Mouse (Mus musculus): Measurements from ENCODE around the gene Gm17622. TPM values are rescaled to one million over a fixed set of nuclear protein-coding genes. Genes with fewer than 3 reads are reported as not detected.

Gene Gm17622
- polyA plus RNA-seq, 1 experiment: not detected

- WGBS: 54% methylated on average over 6 of the region's 6 CpGs
- no peak for DNase-seq (ENCODE audit: low read depth, low spot score)
Observed at GRCm38 (mm10) chr13:96506313-96506712, 15.8 kb downstream of the Gm17622 start.

GRCm38 (mm10) chr13:96507541-96507940 is 17.0 kb downstream of the Gm17622 start:
- 83% methylated on average over 4 of the region's 4 CpGs for WGBS
- DNase-seq (ENCODE audit: low read depth, low spot score): no peak

- 61% methylated on average over 13 of the region's 13 CpGs for WGBS
- no peak for DNase-seq (ENCODE audit: low read depth, low spot score)
Observed at GRCm38 (mm10) chr13:96510635-96511034, 20.1 kb downstream of the Gm17622 start.

GRCm38 (mm10) chr13:96511262-96511661 is 20.7 kb downstream of the Gm17622 start:
- WGBS: 53% methylated on average over 1 of the region's 1 CpGs
- DNase-seq (ENCODE audit: low read depth, low spot score): no peak

- 56% methylated on average over 5 of the region's 5 CpGs for WGBS
Observed at GRCm38 (mm10) chr13:96511893-96512292, 21.4 kb downstream of the Gm17622 start.

GRCm38 (mm10) chr13:96514154-96514942 is 23.8 kb downstream of the Gm17622 start:
- 50% methylated on average over 5 of the region's 5 CpGs for WGBS
- DNase-seq (ENCODE audit: low read depth, low spot score): peak; percentile 50

More at GRCm38 (mm10) chr13:96511893-96512292, 21.4 kb downstream of the Gm17622 start:
- no peak for DNase-seq (ENCODE audit: low read depth, low spot score)

GRCm38 (mm10) chr13:96516249-96516648 is 25.7 kb downstream of the Gm17622 start:
- WGBS: 72% methylated on average over 9 of the region's 9 CpGs

GRCm38 (mm10) chr13:96517335-96517734 is 26.8 kb downstream of the Gm17622 start:
- no peak for DNase-seq (ENCODE audit: low read depth, low spot score)
- 81% methylated on average over 2 of the region's 2 CpGs for WGBS

More at GRCm38 (mm10) chr13:96516249-96516648, 25.7 kb downstream of the Gm17622 start:
- peak; percentile 33 for DNase-seq (ENCODE audit: low read depth, low spot score)

- 96% methylated on average over 3 of the region's 3 CpGs for WGBS
- DNase-seq (ENCODE audit: low read depth, low spot score): no peak
Observed at GRCm38 (mm10) chr13:96521294-96521693, 30.8 kb downstream of the Gm17622 start.

- WGBS: 91% methylated on average over 3 of the region's 3 CpGs
- no peak for DNase-seq (ENCODE audit: low read depth, low spot score)
Observed at GRCm38 (mm10) chr13:96527022-96527421, 36.5 kb downstream of the Gm17622 start.

GRCm38 (mm10) chr13:96527856-96528255 is 37.3 kb downstream of the Gm17622 start:
- 91% methylated on average over 11 of the region's 11 CpGs for WGBS

GRCm38 (mm10) chr13:96528776-96529175 is 38.2 kb downstream of the Gm17622 start:
- WGBS: 96% methylated on average over 3 of the region's 3 CpGs
- DNase-seq (ENCODE audit: low read depth, low spot score): no peak

More at GRCm38 (mm10) chr13:96527856-96528255, 37.3 kb downstream of the Gm17622 start:
- no peak for DNase-seq (ENCODE audit: low read depth, low spot score)

GRCm38 (mm10) chr13:96529542-96529941 is 39.0 kb downstream of the Gm17622 start:
- no peak for DNase-seq (ENCODE audit: low read depth, low spot score)
- 86% methylated on average over 3 of the region's 3 CpGs for WGBS

GRCm38 (mm10) chr13:96530064-96530463 is 39.5 kb downstream of the Gm17622 start:
- 85% methylated on average over 9 of the region's 9 CpGs for WGBS
- no peak for DNase-seq (ENCODE audit: low read depth, low spot score)

- WGBS: 80% methylated on average over 6 of the region's 6 CpGs
- no peak for DNase-seq (ENCODE audit: low read depth, low spot score)
Observed at GRCm38 (mm10) chr13:96532176-96532575, 41.6 kb downstream of the Gm17622 start.

- no peak for DNase-seq (ENCODE audit: low read depth, low spot score)
- 84% methylated on average over 2 of the region's 2 CpGs for WGBS
Observed at GRCm38 (mm10) chr13:96533742-96534141, 43.2 kb downstream of the Gm17622 start.

GRCm38 (mm10) chr13:96536821-96537572 is 46.5 kb downstream of the Gm17622 start:
- WGBS: 86% methylated on average over 5 of the region's 5 CpGs
- no peak for DNase-seq (ENCODE audit: low read depth, low spot score)

GRCm38 (mm10) chr13:96538103-96538502 is 47.6 kb downstream of the Gm17622 start:
- WGBS: 56% methylated on average over 3 of the region's 3 CpGs
- DNase-seq (ENCODE audit: low read depth, low spot score): no peak
